In genomic region chr2:122036064-122036463, GRCm38 (mm10) we compare ENCODE assay signal across 26 mouse cellular contexts. TPM values are rescaled to one million over a fixed set of nuclear protein-coding genes. Genes with fewer than 3 reads are reported as not detected.
DNase-seq lines count a peak whose midpoint lies in the region; ATAC-seq and TF ChIP-seq lines count a peak whose summit lies in the region.
"Had no signal": no experiment of that assay in that cellular context is flagged by ENCODE, and none has a peak within 500 bp of the region (broad histone marks: within the 10 kb centered on the region; RNA-seq: fewer than 3 reads in every experiment).

No protein-coding gene starts in this region.

- peak; percentile 82 for ATAC-seq in liver, embryonic 15.5 days (ENCODE audit: insufficient read depth)
- ATAC-seq: forebrain, embryonic 15.5 days; intestine, embryonic 16.5 days had no signal

- no peak for DNase-seq in gastrocnemius, adult 2 months
- no peak for DNase-seq in gastrocnemius, postnatal 36 days
- peak; percentile 63 for DNase-seq in c-Kit-positive CD71-positive TER-119-positive erythroid progenitor cells, embryonic 14.5 days (ENCODE audit: low spot score)
- no peak for DNase-seq in layer of hippocampus, adult 18-20 months (ENCODE audit: low spot score in 2 of 2)
- DNase-seq in lung, adult 2 months: no peak
- DNase-seq in cerebellum, adult 11-12 months: no peak
- DNase-seq: adrenal gland, postnatal 14 days; cerebellum, adult 2 months; cerebellum, postnatal 25 days; heart, adult 2 months; heart, postnatal 4 days; kidney, adult 8-10 months; lung, embryonic 14.5 days; lung, postnatal 14 days; thymus, postnatal 14 days had no signal

- H3K4me3 ChIP-seq in gastrocnemius, adult 2 months: peak overlapping the region; percentile 19; the same call in 1 of the 2 replicates
- H3K4me3 ChIP-seq in liver, embryonic 15.5 days (replicated peaks): peak overlapping the region; percentile 14; the same call in 1 of the 2 replicates
- no peak overlapping the region for H3K4me3 ChIP-seq in lung, adult 2 months (replicated peaks; ENCODE audit: extremely low read depth, low read depth, low read length)
- H3K4me3 ChIP-seq: forebrain, embryonic 10.5 days; forebrain, embryonic 15.5 days; heart, adult 2 months; heart, embryonic 12.5 days; hindbrain, embryonic 13.5 days; left cerebral cortex, adult 2 months; limb, embryonic 13.5 days; neural tube, embryonic 13.5 days had no signal

- intact Hi-C loops in gastrocnemius, adult 2 months (cut with DNase I): no loop called here
- intact Hi-C loops in gastrocnemius, postnatal 36 days (cut with DNase I): no loop called here

- H3K27ac ChIP-seq in gastrocnemius, adult 2 months: peak overlapping the region; percentile 85
- peak overlapping the region; percentile 55; the same call in 1 of the 2 replicates for H3K27ac ChIP-seq in liver, embryonic 15.5 days (replicated peaks)
- H3K27ac ChIP-seq: forebrain, embryonic 10.5 days; forebrain, embryonic 15.5 days; heart, adult 2 months; hindbrain, embryonic 13.5 days; kidney, postnatal 0 days; left cerebral cortex, adult 2 months; limb, embryonic 13.5 days; neural tube, embryonic 13.5 days had no signal

- TF ChIP-seq POLR2A in lung, adult 2 months (IDR thresholded peaks at IDR 0.05; ENCODE audit: borderline replicate concordance, extremely low read depth, low read depth, low read length): no peak

- H3K4me1 ChIP-seq in liver, embryonic 15.5 days (replicated peaks): peaks cover 43% of the 10 kb centered on the region
- H3K4me1 ChIP-seq in lung, adult 2 months (ENCODE audit: control insufficient read depth, insufficient read depth, low read length): peaks cover 2% of the 10 kb centered on the region; the same call in 1 of the 2 replicates
- H3K4me1 ChIP-seq: forebrain, embryonic 10.5 days; forebrain, embryonic 15.5 days; hindbrain, embryonic 13.5 days; limb, embryonic 13.5 days; neural tube, embryonic 13.5 days had no signal

- H3K36me3 ChIP-seq in liver, embryonic 15.5 days (replicated peaks): peaks cover 75% of the 10 kb centered on the region

- peak overlapping the region; percentile 41 for H3K4me2 ChIP-seq in liver, embryonic 15.5 days
- H3K4me2 ChIP-seq: forebrain, embryonic 15.5 days; heart, embryonic 12.5 days; hindbrain, embryonic 13.5 days; limb, embryonic 13.5 days; lung, embryonic 14.5 days; midbrain, embryonic 11.5 days; neural tube, embryonic 13.5 days had no signal

- TF ChIP-seq CTCF in gastrocnemius, adult 2 months (IDR thresholded peaks at IDR 0.05): no peak
- no peak for TF ChIP-seq CTCF in lung, adult 2 months (IDR thresholded peaks at IDR 0.05; ENCODE audit: insufficient read depth, low read length)

- H3K27me3 ChIP-seq in liver, embryonic 15.5 days: no peaks in the 10 kb centered on the region
- H3K27me3 ChIP-seq: forebrain, embryonic 15.5 days; heart, embryonic 12.5 days; hindbrain, embryonic 13.5 days; limb, embryonic 13.5 days; neural tube, embryonic 13.5 days had no signal

- no peak overlapping the region for H3K9ac ChIP-seq in liver, embryonic 15.5 days
- H3K9ac ChIP-seq: forebrain, embryonic 15.5 days; heart, embryonic 12.5 days; hindbrain, embryonic 13.5 days; limb, embryonic 13.5 days; lung, embryonic 14.5 days; neural tube, embryonic 13.5 days had no signal

- 32% methylated on average over 3 of the region's 3 CpGs for WGBS in liver, embryonic 15.5 days (ENCODE audit: insufficient replicate concordance)
- WGBS in lung, adult 2 months: 86% methylated on average over 3 of the region's 3 CpGs

- no peaks in the 10 kb centered on the region for H3K9me3 ChIP-seq in liver, embryonic 15.5 days (replicated peaks)
- H3K9me3 ChIP-seq: forebrain, embryonic 10.5 days; forebrain, embryonic 15.5 days; heart, embryonic 12.5 days; hindbrain, embryonic 13.5 days; limb, embryonic 13.5 days; neural tube, embryonic 13.5 days had no signal

RNA-seq across cellular contexts. Expression of gene Eif3j1, which starts 7.7 kb away (rescaled TPM):
- 10 to 100 TPM; 31.4 to 38.4 TPM for total RNA-seq in gastrocnemius, adult 2 months (2021)
- 10 to 100 TPM; 25.8 to 32.1 TPM for total RNA-seq in gastrocnemius, postnatal 36 days (2021)
- 8.3 and 8.7 TPM in 2 replicates for polyA plus RNA-seq in liver, embryonic 15.5 days (2015; fragmentation: Nextera tagmentation; extraction: Ambion mirVana)
- total RNA-seq in layer of hippocampus, adult 18-20 months (2021): 10 to 100 TPM; 17.0 to 17.2 TPM
- polyA plus RNA-seq in lung, adult 2 months (2012; rRNA removed): 3.1 and 3.9 TPM in 2 replicates
